Mouse (Mus musculus): ENCODE measurements around the gene Meiob. TPM values are rescaled to one million over a fixed set of nuclear protein-coding genes. Genes with fewer than 3 reads are reported as not detected.

Gene Meiob
- polyA plus RNA-seq (2015; fragmentation: Nextera tagmentation; extraction: Ambion mirVana): 0.11 TPM in 1 of 2 replicates, not detected in the other

- ATAC-seq (ENCODE audit: low FRiP score, low TSS enrichment): peak; percentile 92
- peak within 1 kb of the TSS; percentile 66 for H3K9ac ChIP-seq (replicated peaks; ENCODE audit: low read length)
- H3K9me3 ChIP-seq (ENCODE audit: low read length): no peaks in the 10 kb centered on the region
- WGBS: under 1% methylated on average over 64 of the region's 71 CpGs
- H3K4me2 ChIP-seq (replicated peaks; ENCODE audit: low read depth, low read length): peak within 1 kb of the TSS; percentile 87
- H3K27me3 ChIP-seq (ENCODE audit: insufficient read depth, low read length): peaks cover 9% of the 10 kb centered on the region; the same call in 1 of the 2 replicates
- no peak within 1 kb of the TSS for H3K27ac ChIP-seq (ENCODE audit: low read length)
- H3K36me3 ChIP-seq (ENCODE audit: insufficient read depth, low read length): no peaks in the 10 kb centered on the region
- peaks cover 8% of the 10 kb centered on the region; the same call in 1 of the 2 replicates for H3K4me1 ChIP-seq (ENCODE audit: insufficient read depth, low read length)
- peak within 1 kb of the TSS; percentile 70 for H3K4me3 ChIP-seq (ENCODE audit: low read length)
Observed at GRCm38 (mm10) chr17:24803952-24804951, at the start of gene Meiob. Gene Meiob (plus strand): TSS chr17:24804289.

- Histone ChIP-seq H3K9me3 (ENCODE audit: low read length) (no peaks in the 10 kb centered on the region), H3K4me3 (ENCODE audit: low read length) (no peak overlapping the region), H3K36me3 (ENCODE audit: insufficient read depth, low read length) (no peaks in the 10 kb centered on the region), H3K4me2 (replicated peaks; ENCODE audit: low read depth, low read length) (no peak overlapping the region), H3K27me3 (ENCODE audit: insufficient read depth, low read length) (peaks cover 27% of the 10 kb centered on the region), H3K4me1 (ENCODE audit: insufficient read depth, low read length) (peaks cover 37% of the 10 kb centered on the region), H3K9ac (replicated peaks; ENCODE audit: low read length) (no peak overlapping the region), H3K27ac (ENCODE audit: low read length) (no peak overlapping the region)
- 0 out of 2 replicates have a peak, but pooled peaks have one; percentile 32 for ATAC-seq (ENCODE audit: low FRiP score, low TSS enrichment)
- 78% methylated on average over 1 of the region's 1 CpGs for WGBS
Observed at GRCm38 (mm10) chr17:24757394-24757793, 46.7 kb upstream of the Meiob start.

GRCm38 (mm10) chr17:24761121-24761520 lies 43.0 kb upstream of the Meiob start:
- 30% methylated on average over 5 of the region's 5 CpGs for WGBS

GRCm38 (mm10) chr17:24765016-24765905 lies 38.8 kb upstream of the Meiob start:
- ATAC-seq (ENCODE audit: low FRiP score, low TSS enrichment): peak; percentile 60
- Histone ChIP-seq H3K9me3 (ENCODE audit: low read length) (no peaks in the 10 kb centered on the region), H3K27ac (ENCODE audit: low read length) (peak overlapping the region; percentile 90)

More at GRCm38 (mm10) chr17:24761121-24761520, 43.0 kb upstream of the Meiob start:
- no peak overlapping the region for H3K9ac ChIP-seq (replicated peaks; ENCODE audit: low read length)
- no peaks in the 10 kb centered on the region for H3K27me3 ChIP-seq (ENCODE audit: insufficient read depth, low read length)
- H3K36me3 ChIP-seq (ENCODE audit: insufficient read depth, low read length): no peaks in the 10 kb centered on the region
- H3K4me2 ChIP-seq (replicated peaks; ENCODE audit: low read depth, low read length): no peak overlapping the region
- no peak overlapping the region for H3K4me3 ChIP-seq (ENCODE audit: low read length)
- H3K4me1 ChIP-seq (ENCODE audit: insufficient read depth, low read length): peaks cover 42% of the 10 kb centered on the region
- ATAC-seq (ENCODE audit: low FRiP score, low TSS enrichment): peak; percentile 63
- H3K27ac ChIP-seq (ENCODE audit: low read length): peak overlapping the region; percentile 81
- no peaks in the 10 kb centered on the region for H3K9me3 ChIP-seq (ENCODE audit: low read length)

GRCm38 (mm10) chr17:24766266-24766875 lies 37.7 kb upstream of the Meiob start:
- no peak overlapping the region; the same call in 1 of the 2 replicates for H3K4me2 ChIP-seq (replicated peaks; ENCODE audit: low read depth, low read length)
- H3K4me1 ChIP-seq (ENCODE audit: insufficient read depth, low read length): peaks cover 62% of the 10 kb centered on the region
- no peaks in the 10 kb centered on the region for H3K27me3 ChIP-seq (ENCODE audit: insufficient read depth, low read length)
- H3K4me3 ChIP-seq (ENCODE audit: low read length): no peak overlapping the region
- H3K27ac ChIP-seq (ENCODE audit: low read length): peak overlapping the region; percentile 90
- no peaks in the 10 kb centered on the region for H3K9me3 ChIP-seq (ENCODE audit: low read length)
- 10% methylated on average over 12 of the region's 12 CpGs for WGBS
- ATAC-seq (ENCODE audit: low FRiP score, low TSS enrichment): peak; percentile 78
- H3K9ac ChIP-seq (replicated peaks; ENCODE audit: low read length): no peak overlapping the region
- no peaks in the 10 kb centered on the region for H3K36me3 ChIP-seq (ENCODE audit: insufficient read depth, low read length)

More at GRCm38 (mm10) chr17:24765016-24765905, 38.8 kb upstream of the Meiob start:
- Histone ChIP-seq H3K9ac (replicated peaks; ENCODE audit: low read length) (peak overlapping the region; percentile 44), H3K4me2 (replicated peaks; ENCODE audit: low read depth, low read length) (peak overlapping the region; percentile 33), H3K4me3 (ENCODE audit: low read length) (no peak overlapping the region), H3K36me3 (ENCODE audit: insufficient read depth, low read length) (no peaks in the 10 kb centered on the region), H3K27me3 (ENCODE audit: insufficient read depth, low read length) (no peaks in the 10 kb centered on the region), H3K4me1 (ENCODE audit: insufficient read depth, low read length) (peaks cover 63% of the 10 kb centered on the region)
- WGBS: 28% methylated on average over 21 of the region's 22 CpGs

- peaks cover 6% of the 10 kb centered on the region for H3K9me3 ChIP-seq (ENCODE audit: low read length)
- H3K4me2 ChIP-seq (replicated peaks; ENCODE audit: low read depth, low read length): no peak overlapping the region
- no peaks in the 10 kb centered on the region for H3K36me3 ChIP-seq (ENCODE audit: insufficient read depth, low read length)
- ATAC-seq (ENCODE audit: low FRiP score, low TSS enrichment): no peak
- H3K9ac ChIP-seq (replicated peaks; ENCODE audit: low read length): no peak overlapping the region
- H3K27ac ChIP-seq (ENCODE audit: low read length): no peak overlapping the region
- no peaks in the 10 kb centered on the region for H3K27me3 ChIP-seq (ENCODE audit: insufficient read depth, low read length)
- no peak overlapping the region for H3K4me3 ChIP-seq (ENCODE audit: low read length)
- 41% methylated on average over 3 of the region's 3 CpGs for WGBS
- peaks cover 48% of the 10 kb centered on the region for H3K4me1 ChIP-seq (ENCODE audit: insufficient read depth, low read length)
Observed at GRCm38 (mm10) chr17:24769146-24769545, 34.9 kb upstream of the Meiob start.

GRCm38 (mm10) chr17:24773241-24773640 lies 30.8 kb upstream of the Meiob start:
- Histone ChIP-seq H3K9ac (replicated peaks; ENCODE audit: low read length) (no peak overlapping the region), H3K36me3 (ENCODE audit: insufficient read depth, low read length) (no peaks in the 10 kb centered on the region), H3K27me3 (ENCODE audit: insufficient read depth, low read length) (no peaks in the 10 kb centered on the region), H3K4me2 (replicated peaks; ENCODE audit: low read depth, low read length) (no peak overlapping the region), H3K4me3 (ENCODE audit: low read length) (no peak overlapping the region), H3K4me1 (ENCODE audit: insufficient read depth, low read length) (peaks cover 9% of the 10 kb centered on the region; the same call in 1 of the 2 replicates), H3K27ac (ENCODE audit: low read length) (no peak overlapping the region), H3K9me3 (ENCODE audit: low read length) (peaks cover 6% of the 10 kb centered on the region)
- WGBS: 89% methylated on average over 5 of the region's 5 CpGs
- ATAC-seq (ENCODE audit: low FRiP score, low TSS enrichment): no peak

GRCm38 (mm10) chr17:24775173-24775572 lies 28.9 kb upstream of the Meiob start:
- Histone ChIP-seq H3K4me2 (replicated peaks; ENCODE audit: low read depth, low read length) (no peak overlapping the region), H3K9me3 (ENCODE audit: low read length) (peaks cover 6% of the 10 kb centered on the region), H3K4me1 (ENCODE audit: insufficient read depth, low read length) (no peaks in the 10 kb centered on the region), H3K36me3 (ENCODE audit: insufficient read depth, low read length) (no peaks in the 10 kb centered on the region), H3K27ac (ENCODE audit: low read length) (no peak overlapping the region), H3K9ac (replicated peaks; ENCODE audit: low read length) (no peak overlapping the region), H3K4me3 (ENCODE audit: low read length) (no peak overlapping the region), H3K27me3 (ENCODE audit: insufficient read depth, low read length) (no peaks in the 10 kb centered on the region)
- 80% methylated on average over 8 of the region's 8 CpGs for WGBS
- ATAC-seq (ENCODE audit: low FRiP score, low TSS enrichment): no peak

GRCm38 (mm10) chr17:24777073-24777472 lies 27.0 kb upstream of the Meiob start:
- no peaks in the 10 kb centered on the region for H3K4me1 ChIP-seq (ENCODE audit: insufficient read depth, low read length)
- no peak overlapping the region for H3K27ac ChIP-seq (ENCODE audit: low read length)

More at GRCm38 (mm10) chr17:24777073-24777472, 27.0 kb upstream of the Meiob start:
- no peak overlapping the region for H3K9ac ChIP-seq (replicated peaks; ENCODE audit: low read length)
- no peaks in the 10 kb centered on the region for H3K27me3 ChIP-seq (ENCODE audit: insufficient read depth, low read length)
- no peak for ATAC-seq (ENCODE audit: low FRiP score, low TSS enrichment)
- H3K36me3 ChIP-seq (ENCODE audit: insufficient read depth, low read length): no peaks in the 10 kb centered on the region
- H3K4me2 ChIP-seq (replicated peaks; ENCODE audit: low read depth, low read length): no peak overlapping the region
- H3K4me3 ChIP-seq (ENCODE audit: low read length): no peak overlapping the region
- 56% methylated on average over 2 of the region's 2 CpGs for WGBS
- H3K9me3 ChIP-seq (ENCODE audit: low read length): peaks cover 6% of the 10 kb centered on the region
